Mouse (Mus musculus): Measurements from ENCODE around the gene Dpp6. TPM values are rescaled to one million over a fixed set of nuclear protein-coding genes. Genes with fewer than 3 reads are reported as not detected.

The Dpp6 gene
- polyA plus RNA-seq, 1 experiment from 2014 or later, result 0.86 TPM

DNA sequence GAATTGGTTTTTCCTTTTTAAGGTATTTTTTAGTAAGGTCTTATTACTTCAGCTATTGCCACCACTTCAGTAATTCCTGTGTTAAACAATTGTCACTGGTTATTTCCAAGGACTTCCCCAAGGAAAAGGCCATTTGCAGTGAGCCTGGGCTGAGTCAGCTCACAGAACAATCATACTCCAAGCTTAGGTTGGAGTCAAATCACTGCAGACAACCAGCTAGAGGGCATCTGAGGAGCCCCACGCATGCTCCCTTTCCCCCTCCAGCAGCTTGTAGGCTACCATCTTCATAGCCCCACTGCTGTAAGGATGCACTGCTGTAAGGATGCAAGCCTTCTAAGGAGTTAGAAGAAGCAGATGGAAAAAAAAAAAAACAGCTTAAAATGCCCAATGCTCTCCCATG lies 601.9 kb downstream of the Dpp6 start:
- no peaks in the 10 kb centered on the region for H3K36me3 ChIP-seq (ENCODE audit: control insufficient read depth, insufficient read depth, low read length)
- no peak overlapping the region for H3K4me3 ChIP-seq (ENCODE audit: low read depth, low read length)
- H3K27ac ChIP-seq (ENCODE audit: low read depth, low read length), result no peak overlapping the region
- 67% methylated on average over 1 of the region's 1 CpGs for WGBS (ENCODE audit: insufficient replicate concordance)
- no peak overlapping the region for H3K9ac ChIP-seq (ENCODE audit: low read depth, low read length)
- no peak overlapping the region for H3K4me2 ChIP-seq
- no peaks in the 10 kb centered on the region for H3K4me1 ChIP-seq (ENCODE audit: control insufficient read depth, insufficient read depth, low read length)
- no peaks in the 10 kb centered on the region for H3K27me3 ChIP-seq (ENCODE audit: control insufficient read depth, insufficient read depth, low read length)
- ATAC-seq (replicated peaks; ENCODE audit: insufficient number of reproducible peaks, low FRiP score, low TSS enrichment), result no peak
- no peaks in the 10 kb centered on the region for H3K9me3 ChIP-seq (replicated peaks; ENCODE audit: control insufficient read depth, low read length)

DNA sequence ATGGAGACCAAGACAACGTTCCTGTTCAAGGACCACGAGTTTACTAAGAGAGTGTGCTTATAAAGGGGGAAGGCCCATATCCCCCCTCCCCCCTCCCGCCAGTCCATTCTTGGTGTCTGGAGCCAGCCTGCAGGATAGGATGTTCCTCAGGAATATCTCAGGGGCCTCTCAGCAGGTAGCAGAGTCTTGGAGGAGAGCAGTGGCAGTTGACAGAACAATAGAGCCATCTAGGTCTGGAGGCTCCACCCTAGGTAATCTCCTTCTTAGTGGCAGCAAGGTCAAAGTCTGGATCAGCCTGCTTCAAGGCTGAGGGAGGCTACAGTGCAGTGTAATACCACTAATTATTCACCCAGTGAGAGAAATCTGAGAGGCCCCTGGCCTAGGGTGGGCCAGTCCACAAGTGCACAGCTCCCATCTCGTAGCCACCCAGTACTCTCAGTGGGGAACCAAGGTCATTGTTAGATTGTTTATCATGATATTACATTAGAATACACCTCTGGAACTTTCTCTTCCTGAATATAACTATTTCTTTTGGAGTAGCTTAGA lies 604.2 kb downstream of the Dpp6 start:
- Histone ChIP-seq H3K4me1 (ENCODE audit: control insufficient read depth, insufficient read depth, low read length) (no peaks in the 10 kb centered on the region), H3K4me3 (ENCODE audit: low read depth, low read length) (no peak overlapping the region), H3K4me2 (no peak overlapping the region), H3K9ac (ENCODE audit: low read depth, low read length) (no peak overlapping the region), H3K27me3 (ENCODE audit: control insufficient read depth, insufficient read depth, low read length) (no peaks in the 10 kb centered on the region), H3K36me3 (ENCODE audit: control insufficient read depth, insufficient read depth, low read length) (no peaks in the 10 kb centered on the region), H3K9me3 (replicated peaks; ENCODE audit: control insufficient read depth, low read length) (no peaks in the 10 kb centered on the region), H3K27ac (ENCODE audit: low read depth, low read length) (no peak overlapping the region)
- no peak for ATAC-seq (replicated peaks; ENCODE audit: insufficient number of reproducible peaks, low FRiP score, low TSS enrichment)
- WGBS (ENCODE audit: insufficient replicate concordance), result 72% methylated on average over 4 of the region's 4 CpGs

- H3K9me3 ChIP-seq (replicated peaks; ENCODE audit: control insufficient read depth, low read length), result no peaks in the 10 kb centered on the region
- ATAC-seq (replicated peaks; ENCODE audit: insufficient number of reproducible peaks, low FRiP score, low TSS enrichment), result no peak
- H3K4me1 ChIP-seq (ENCODE audit: control insufficient read depth, insufficient read depth, low read length), result no peaks in the 10 kb centered on the region
- no peak overlapping the region for H3K9ac ChIP-seq (ENCODE audit: low read depth, low read length)
- H3K27me3 ChIP-seq (ENCODE audit: control insufficient read depth, insufficient read depth, low read length), result no peaks in the 10 kb centered on the region
- no peak overlapping the region for H3K4me3 ChIP-seq (ENCODE audit: low read depth, low read length)
- 60% methylated on average over 3 of the region's 3 CpGs for WGBS (ENCODE audit: insufficient replicate concordance)
- H3K36me3 ChIP-seq (ENCODE audit: control insufficient read depth, insufficient read depth, low read length), result no peaks in the 10 kb centered on the region
- H3K4me2 ChIP-seq, result no peak overlapping the region
- H3K27ac ChIP-seq (ENCODE audit: low read depth, low read length), result no peak overlapping the region
Measured at GRCm38 (mm10) chr5:27423766-27424165, 606.8 kb downstream of the Dpp6 start.

DNA sequence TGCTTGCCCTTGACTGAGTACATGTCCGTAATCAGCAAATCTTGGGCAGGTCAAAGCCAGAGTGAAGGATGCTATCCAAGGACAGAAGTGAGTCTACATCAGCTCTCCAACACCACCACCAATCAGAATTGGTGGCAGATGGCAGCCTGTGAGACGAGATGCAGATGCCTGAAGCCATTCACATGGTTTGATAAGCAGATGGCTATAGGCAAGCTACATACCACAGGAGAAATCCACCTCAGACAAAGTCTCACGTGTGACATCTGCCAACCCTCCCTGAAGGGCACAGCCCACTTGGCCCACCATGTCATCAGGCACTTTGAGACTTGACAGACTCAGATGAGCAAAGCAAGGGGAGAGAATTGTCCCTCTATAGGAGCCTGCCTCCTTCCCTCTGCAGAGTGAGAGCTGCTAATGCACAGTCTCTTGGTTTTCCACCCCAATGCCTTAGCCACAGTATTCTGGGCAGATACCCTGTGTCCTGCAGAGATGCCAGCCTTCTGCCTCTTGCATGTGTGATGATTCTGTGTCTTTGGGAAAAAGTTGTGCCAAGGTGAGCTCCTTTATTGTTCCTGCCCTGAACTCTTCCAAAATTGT lies 607.6 kb downstream of the Dpp6 start:
- Histone ChIP-seq H3K36me3 (ENCODE audit: control insufficient read depth, insufficient read depth, low read length) (no peaks in the 10 kb centered on the region), H3K4me3 (ENCODE audit: low read depth, low read length) (no peak overlapping the region), H3K4me2 (no peak overlapping the region), H3K9ac (ENCODE audit: low read depth, low read length) (no peak overlapping the region), H3K4me1 (ENCODE audit: control insufficient read depth, insufficient read depth, low read length) (no peaks in the 10 kb centered on the region), H3K27ac (ENCODE audit: low read depth, low read length) (no peak overlapping the region), H3K27me3 (ENCODE audit: control insufficient read depth, insufficient read depth, low read length) (no peaks in the 10 kb centered on the region), H3K9me3 (replicated peaks; ENCODE audit: control insufficient read depth, low read length) (no peaks in the 10 kb centered on the region)
- no peak for ATAC-seq (replicated peaks; ENCODE audit: insufficient number of reproducible peaks, low FRiP score, low TSS enrichment)
- WGBS (ENCODE audit: insufficient replicate concordance), result 46% methylated on average over 3 of the region's 3 CpGs

- no peak overlapping the region for H3K4me3 ChIP-seq (ENCODE audit: low read depth, low read length)
- no peak overlapping the region for H3K27ac ChIP-seq (ENCODE audit: low read depth, low read length)
- no peak overlapping the region for H3K9ac ChIP-seq (ENCODE audit: low read depth, low read length)
- no peaks in the 10 kb centered on the region for H3K36me3 ChIP-seq (ENCODE audit: control insufficient read depth, insufficient read depth, low read length)
- H3K4me1 ChIP-seq (ENCODE audit: control insufficient read depth, insufficient read depth, low read length), result no peaks in the 10 kb centered on the region
- H3K9me3 ChIP-seq (replicated peaks; ENCODE audit: control insufficient read depth, low read length), result no peaks in the 10 kb centered on the region
- no peak for ATAC-seq (replicated peaks; ENCODE audit: insufficient number of reproducible peaks, low FRiP score, low TSS enrichment)
- no peaks in the 10 kb centered on the region for H3K27me3 ChIP-seq (ENCODE audit: control insufficient read depth, insufficient read depth, low read length)
- H3K4me2 ChIP-seq, result no peak overlapping the region
- 63% methylated on average over 1 of the region's 1 CpGs for WGBS (ENCODE audit: insufficient replicate concordance)
Measured at GRCm38 (mm10) chr5:27426200-27426599, 609.2 kb downstream of the Dpp6 start.

DNA sequence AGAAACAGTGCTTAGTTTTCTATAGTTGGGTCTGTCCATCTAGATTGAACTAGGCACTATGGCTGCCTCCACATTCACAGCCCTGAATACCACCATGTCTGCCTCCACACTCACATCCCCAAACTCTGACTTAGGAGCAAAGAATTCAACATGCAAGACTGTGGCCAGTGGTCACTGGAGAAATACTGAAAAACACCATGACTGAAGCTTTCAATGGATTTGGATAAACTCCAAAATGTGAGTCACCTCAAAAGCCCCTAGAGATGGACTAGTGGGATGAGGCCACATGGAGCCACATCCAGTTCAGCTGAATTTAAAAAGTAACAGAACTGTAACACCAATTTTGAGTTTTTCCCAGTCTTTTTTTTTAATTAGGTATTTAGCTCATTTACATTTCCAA lies 616.6 kb downstream of the Dpp6 start:
- no peak for ATAC-seq (replicated peaks; ENCODE audit: insufficient number of reproducible peaks, low FRiP score, low TSS enrichment)
- Histone ChIP-seq H3K9me3 (replicated peaks; ENCODE audit: control insufficient read depth, low read length) (no peaks in the 10 kb centered on the region), H3K27ac (ENCODE audit: low read depth, low read length) (no peak overlapping the region), H3K4me1 (ENCODE audit: control insufficient read depth, insufficient read depth, low read length) (no peaks in the 10 kb centered on the region), H3K4me2 (no peak overlapping the region), H3K9ac (ENCODE audit: low read depth, low read length) (no peak overlapping the region), H3K4me3 (ENCODE audit: low read depth, low read length) (no peak overlapping the region), H3K36me3 (ENCODE audit: control insufficient read depth, insufficient read depth, low read length) (no peaks in the 10 kb centered on the region), H3K27me3 (ENCODE audit: control insufficient read depth, insufficient read depth, low read length) (no peaks in the 10 kb centered on the region)

DNA sequence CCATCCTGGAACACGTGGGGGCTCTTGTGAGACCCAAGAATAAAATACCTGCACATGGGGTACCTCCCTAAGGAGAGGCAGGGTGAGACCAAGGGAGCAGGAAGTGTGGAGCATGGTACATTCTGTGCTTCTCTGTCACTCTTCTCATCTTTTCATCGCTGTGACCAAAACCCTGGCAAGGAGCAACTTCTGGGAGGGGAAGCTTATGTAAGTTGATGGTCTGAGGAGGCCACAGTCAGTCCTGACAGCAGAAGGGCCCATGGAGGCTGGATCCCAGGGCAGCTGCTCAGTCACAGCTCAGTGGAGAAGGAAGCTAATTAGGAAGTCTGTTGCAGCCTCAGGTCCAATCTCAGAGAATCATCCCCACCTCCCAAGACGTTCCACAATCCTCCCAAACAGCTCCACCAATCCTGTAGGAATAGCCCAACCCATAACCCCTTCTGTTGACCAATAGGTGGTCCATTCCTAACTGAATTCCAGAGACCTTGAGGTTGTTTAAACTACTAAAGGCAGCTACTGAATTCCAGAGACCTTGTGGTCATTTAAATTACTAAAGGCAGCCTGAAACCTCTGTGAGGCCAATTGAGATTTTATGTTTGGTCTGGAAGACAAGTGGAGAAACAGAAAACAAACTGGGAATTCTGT lies 636.3 kb downstream of the Dpp6 start:
- WGBS (ENCODE audit: insufficient replicate concordance), result 39% methylated on average over 3 of the region's 3 CpGs

DNA sequence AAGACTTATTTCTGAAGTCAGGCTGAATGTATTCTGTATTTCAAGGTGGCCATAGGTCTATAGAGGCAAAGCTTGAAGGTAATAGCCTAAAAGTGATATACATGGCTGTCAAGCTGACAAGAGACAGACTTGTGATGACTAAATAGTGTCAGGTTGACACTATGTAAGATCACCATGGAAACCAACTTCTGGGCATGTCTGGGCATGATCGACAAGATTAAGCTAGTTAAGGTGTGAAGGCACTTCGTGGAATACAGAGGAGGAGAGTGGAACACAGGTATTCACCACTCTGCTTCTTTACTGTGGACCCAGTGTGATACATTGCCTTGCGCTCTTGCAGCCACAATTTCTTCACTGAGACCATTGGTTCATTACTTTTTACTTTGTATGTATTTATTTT lies 637.4 kb downstream of the Dpp6 start:
- no peak overlapping the region for H3K4me2 ChIP-seq
- H3K27me3 ChIP-seq (ENCODE audit: control insufficient read depth, insufficient read depth, low read length), result no peaks in the 10 kb centered on the region
- no peak overlapping the region for H3K4me3 ChIP-seq (ENCODE audit: low read depth, low read length)
- no peaks in the 10 kb centered on the region for H3K36me3 ChIP-seq (ENCODE audit: control insufficient read depth, insufficient read depth, low read length)
- no peak overlapping the region for H3K9ac ChIP-seq (ENCODE audit: low read depth, low read length)
- H3K4me1 ChIP-seq (ENCODE audit: control insufficient read depth, insufficient read depth, low read length), result no peaks in the 10 kb centered on the region
- no peak overlapping the region for H3K27ac ChIP-seq (ENCODE audit: low read depth, low read length)
- WGBS (ENCODE audit: insufficient replicate concordance), result 77% methylated on average over 3 of the region's 3 CpGs
- no peak for ATAC-seq (replicated peaks; ENCODE audit: insufficient number of reproducible peaks, low FRiP score, low TSS enrichment)
- no peaks in the 10 kb centered on the region for H3K9me3 ChIP-seq (replicated peaks; ENCODE audit: control insufficient read depth, low read length)

More for the DNA sequence above, 636.3 kb downstream of the Dpp6 start:
- H3K27me3 ChIP-seq (ENCODE audit: control insufficient read depth, insufficient read depth, low read length), result no peaks in the 10 kb centered on the region
- H3K9me3 ChIP-seq (replicated peaks; ENCODE audit: control insufficient read depth, low read length), result no peaks in the 10 kb centered on the region
- H3K4me3 ChIP-seq (ENCODE audit: low read depth, low read length), result no peak overlapping the region
- H3K27ac ChIP-seq (ENCODE audit: low read depth, low read length), result no peak overlapping the region
- ATAC-seq (replicated peaks; ENCODE audit: insufficient number of reproducible peaks, low FRiP score, low TSS enrichment), result no peak
- H3K4me2 ChIP-seq, result no peak overlapping the region
- H3K36me3 ChIP-seq (ENCODE audit: control insufficient read depth, insufficient read depth, low read length), result no peaks in the 10 kb centered on the region
- no peak overlapping the region for H3K9ac ChIP-seq (ENCODE audit: low read depth, low read length)
- no peaks in the 10 kb centered on the region for H3K4me1 ChIP-seq (ENCODE audit: control insufficient read depth, insufficient read depth, low read length)

DNA sequence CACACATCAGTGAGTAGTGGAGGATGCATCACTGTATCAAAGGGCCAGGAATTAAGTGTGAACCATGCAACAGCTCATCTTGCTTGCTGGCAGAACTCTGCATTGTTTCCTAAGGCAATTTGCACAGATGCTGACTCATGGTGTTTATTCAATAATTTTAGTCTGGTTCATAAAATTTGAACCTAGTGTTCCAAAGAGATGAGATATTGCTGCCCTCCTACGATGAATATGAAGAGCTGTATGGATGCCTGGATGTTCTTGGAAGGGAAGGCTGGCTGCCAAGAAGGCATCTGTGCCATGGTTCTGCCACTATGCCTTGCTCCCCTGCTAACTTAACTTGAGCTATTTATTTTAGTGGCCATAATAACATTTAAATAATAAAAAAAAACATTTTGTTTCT lies 640.0 kb downstream of the Dpp6 start:
- no peak overlapping the region for H3K9ac ChIP-seq (ENCODE audit: low read depth, low read length)
- no peaks in the 10 kb centered on the region for H3K9me3 ChIP-seq (replicated peaks; ENCODE audit: control insufficient read depth, low read length)
- 94% methylated on average over 1 of the region's 1 CpGs for WGBS (ENCODE audit: insufficient replicate concordance)
- H3K4me3 ChIP-seq (ENCODE audit: low read depth, low read length), result no peak overlapping the region
- H3K27ac ChIP-seq (ENCODE audit: low read depth, low read length), result no peak overlapping the region
- no peak for ATAC-seq (replicated peaks; ENCODE audit: insufficient number of reproducible peaks, low FRiP score, low TSS enrichment)
- no peaks in the 10 kb centered on the region for H3K27me3 ChIP-seq (ENCODE audit: control insufficient read depth, insufficient read depth, low read length)
- H3K36me3 ChIP-seq (ENCODE audit: control insufficient read depth, insufficient read depth, low read length), result no peaks in the 10 kb centered on the region
- H3K4me2 ChIP-seq, result no peak overlapping the region
- H3K4me1 ChIP-seq (ENCODE audit: control insufficient read depth, insufficient read depth, low read length), result no peaks in the 10 kb centered on the region

Measured in heart, embryonic 11.5 days (tissue).